Mouse (Mus musculus): ENCODE data around the gene Oxnad1. TPM values are rescaled to one million over a fixed set of nuclear protein-coding genes. Genes with fewer than 3 reads are reported as not detected.
"Not testable (repeated sequence)": the region's sequence is repeated elsewhere in the genome, so short reads cannot be mapped to it uniquely, and the experiment has no call there.

Oxnad1 gene
- polyA plus RNA-seq, 1 experiment from 2014 or later = 57.1 TPM

DNA sequence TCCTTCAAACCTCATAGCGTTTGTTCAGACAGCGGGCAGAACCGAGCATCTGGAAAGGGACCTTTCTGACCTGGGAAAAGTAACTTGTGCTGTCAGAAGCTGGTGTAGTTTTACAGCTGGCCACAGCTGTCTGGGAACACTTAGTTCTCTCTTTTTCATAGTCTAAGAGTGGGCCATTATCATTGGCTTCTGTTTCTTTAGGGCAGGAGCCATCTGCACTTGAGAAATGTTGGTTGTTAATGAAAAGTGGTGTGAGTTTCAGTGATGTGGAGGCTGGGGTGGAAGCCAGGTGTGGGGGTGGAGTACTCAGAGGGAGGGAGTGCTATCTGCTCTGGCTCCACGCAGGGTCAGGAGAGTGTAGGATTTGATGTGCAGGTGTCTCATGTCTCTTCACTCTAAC lies 6.0 kb downstream of the Oxnad1 start:
- DNase-seq (ENCODE audit: low read depth, low spot score) (no peak), ATAC-seq (no peak)
- ChIA-PET POLR2A (no interaction called here), CTCF (no interaction called here)
- in situ Hi-C loops (cut with MboI; ENCODE audit: low pct_unique_long_range_greater_than_20kb) = no loop called here
- no peaks in the 10 kb centered on the region for H3K27me3 ChIP-seq
- no peak for TF ChIP-seq CTCF (IDR thresholded peaks at IDR 0.05)

DNA sequence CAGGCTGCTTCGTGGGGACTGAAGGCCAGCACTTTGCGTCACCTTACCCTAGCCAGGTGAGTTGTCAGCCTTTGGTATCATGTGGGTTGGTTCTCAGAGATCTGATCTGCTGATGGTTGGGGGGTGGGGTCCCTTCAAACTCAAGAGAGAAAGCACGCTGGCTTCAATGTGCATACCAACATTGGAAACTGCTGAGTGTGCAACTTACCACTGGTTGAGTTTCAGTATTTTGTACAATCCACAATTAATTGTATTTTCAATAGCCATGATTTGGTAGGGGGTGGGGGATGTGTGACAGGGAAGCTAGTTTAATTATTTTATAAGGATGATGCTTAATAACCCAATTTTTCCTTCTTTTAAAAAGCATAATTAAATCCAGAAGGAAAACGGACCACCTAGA lies 6.5 kb downstream of the Oxnad1 start:
- no peak for ATAC-seq
- CTCF ChIA-PET = no interaction called here

DNA sequence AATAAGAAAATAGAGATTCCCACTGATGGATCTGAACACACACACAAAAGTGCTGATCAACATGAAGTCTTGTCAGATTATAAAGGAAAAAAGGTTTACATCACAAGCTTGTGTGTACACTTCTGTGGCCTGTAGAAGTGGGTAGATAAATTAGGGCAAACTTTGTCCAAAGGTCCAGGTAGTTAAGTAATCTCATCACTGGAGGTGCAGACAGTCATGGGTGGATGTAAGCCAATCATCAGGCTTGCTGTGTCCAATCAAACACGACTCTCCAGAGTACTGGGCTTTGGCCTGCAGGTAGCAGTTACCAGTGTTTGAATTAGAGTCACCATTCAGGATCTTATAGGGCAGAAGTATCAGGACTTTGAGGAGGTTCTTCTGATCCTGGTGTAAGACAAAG lies 7.8 kb downstream of the Oxnad1 start:
- TF ChIP-seq CTCF (IDR thresholded peaks at IDR 0.05) = no peak
- no peak for ATAC-seq
- no peak for DNase-seq (ENCODE audit: low read depth, low spot score)
- ChIA-PET POLR2A (no interaction called here), CTCF (no interaction called here)
- in situ Hi-C loops (cut with MboI; ENCODE audit: low pct_unique_long_range_greater_than_20kb) = no loop called here
- H3K27me3 ChIP-seq = no peaks in the 10 kb centered on the region

More for the DNA sequence above, 6.5 kb downstream of the Oxnad1 start:
- in situ Hi-C loops (cut with MboI; ENCODE audit: low pct_unique_long_range_greater_than_20kb) = no loop called here
- H3K27me3 ChIP-seq = no peaks in the 10 kb centered on the region
- TF ChIP-seq CTCF (IDR thresholded peaks at IDR 0.05) = no peak
- POLR2A ChIA-PET = no interaction called here
- no peak for DNase-seq (ENCODE audit: low read depth, low spot score)

DNA sequence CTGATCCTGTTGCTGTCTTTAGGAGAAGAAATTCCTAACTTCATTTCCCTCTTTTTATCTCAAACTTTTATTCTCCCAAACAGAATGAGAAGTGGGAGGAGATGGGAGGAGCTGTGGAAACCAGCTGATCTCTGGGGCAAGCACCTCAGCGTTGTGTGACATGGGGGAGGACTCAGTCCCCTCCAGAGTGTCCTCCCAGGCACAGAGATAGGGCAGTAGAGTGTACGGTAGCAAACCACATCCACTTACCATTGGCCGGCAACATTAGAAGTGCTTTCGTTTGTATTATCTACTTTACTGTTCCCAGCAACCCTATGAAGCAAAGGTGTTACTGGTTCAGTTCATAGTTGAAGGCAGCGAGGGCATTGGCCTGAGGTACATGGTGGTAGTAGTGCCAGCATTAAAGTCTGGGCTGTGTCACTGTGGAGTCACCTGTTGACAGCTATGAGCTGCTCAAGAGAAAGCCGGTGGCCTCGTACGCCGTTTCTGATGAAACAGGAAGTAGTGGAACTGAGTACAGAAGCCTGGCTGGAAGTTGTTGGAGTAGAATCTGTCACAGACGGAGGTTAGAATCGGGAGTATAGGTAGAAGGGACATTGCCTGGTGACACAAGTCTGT lies 8.4 kb downstream of the Oxnad1 start:
- DNase-seq (ENCODE audit: low read depth, low spot score) = no peak
- in situ Hi-C loops (cut with MboI; ENCODE audit: low pct_unique_long_range_greater_than_20kb) = no loop called here
- ATAC-seq = no peak
- no peak for TF ChIP-seq CTCF (IDR thresholded peaks at IDR 0.05)
- CTCF ChIA-PET = interaction anchor here (0.8 kb wide), 1 partner anchor 11 kb away, joined by 3 read pairs; no protein-coding TSS in a partner anchor
- H3K27me3 ChIP-seq = no peaks in the 10 kb centered on the region
- POLR2A ChIA-PET = interaction anchor here (1.0 kb wide), 1 partner anchor 71 kb away, joined by 4 read pairs; no protein-coding TSS in a partner anchor

DNA sequence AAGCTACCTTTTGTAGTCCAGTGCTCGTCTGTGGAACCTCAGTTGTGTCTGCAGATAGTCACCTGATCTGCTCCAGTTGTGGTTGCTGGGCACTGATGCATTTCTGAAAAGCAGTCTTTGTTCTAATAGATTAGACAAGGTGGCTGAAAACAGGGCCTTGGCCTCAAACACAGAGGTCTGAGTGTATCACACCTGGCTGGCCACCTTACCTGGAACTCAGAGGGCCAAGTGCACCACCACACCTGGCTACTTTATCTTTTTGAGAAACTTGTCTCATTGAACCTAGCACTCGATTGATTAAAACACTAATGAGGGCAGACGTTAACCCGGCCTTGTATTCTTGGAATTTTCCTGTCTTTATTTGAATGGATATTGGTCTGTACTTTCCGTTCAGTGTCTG lies 10.5 kb downstream of the Oxnad1 start:
- DNase-seq (ENCODE audit: low read depth, low spot score) (no peak), ATAC-seq (no peak)
- H3K27me3 ChIP-seq = no peaks in the 10 kb centered on the region
- ChIA-PET POLR2A (no interaction called here), CTCF (no interaction called here)
- in situ Hi-C loops (cut with MboI; ENCODE audit: low pct_unique_long_range_greater_than_20kb) = no loop called here
- no peak for TF ChIP-seq CTCF (IDR thresholded peaks at IDR 0.05)

DNA sequence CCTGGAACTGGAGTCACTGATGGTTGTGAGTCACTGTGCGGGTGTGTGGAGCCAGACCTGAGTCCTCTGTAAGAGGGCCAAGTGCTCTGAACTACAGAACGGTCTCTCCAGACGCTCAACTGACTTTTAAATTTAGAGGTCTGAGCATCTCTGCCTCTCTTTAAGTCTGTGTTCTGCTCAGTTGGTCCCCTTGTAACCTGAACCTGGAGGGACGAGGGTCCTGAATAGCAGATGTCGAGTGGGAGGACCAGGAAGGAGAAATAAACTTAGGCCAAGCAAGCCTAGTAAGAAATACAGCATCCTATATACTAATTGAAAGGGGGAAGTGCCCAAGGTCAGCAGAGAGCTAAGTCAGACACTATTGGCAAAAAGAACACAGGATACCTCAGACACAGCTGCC lies 11.6 kb downstream of the Oxnad1 start:
- POLR2A ChIA-PET = no interaction called here

DNA sequence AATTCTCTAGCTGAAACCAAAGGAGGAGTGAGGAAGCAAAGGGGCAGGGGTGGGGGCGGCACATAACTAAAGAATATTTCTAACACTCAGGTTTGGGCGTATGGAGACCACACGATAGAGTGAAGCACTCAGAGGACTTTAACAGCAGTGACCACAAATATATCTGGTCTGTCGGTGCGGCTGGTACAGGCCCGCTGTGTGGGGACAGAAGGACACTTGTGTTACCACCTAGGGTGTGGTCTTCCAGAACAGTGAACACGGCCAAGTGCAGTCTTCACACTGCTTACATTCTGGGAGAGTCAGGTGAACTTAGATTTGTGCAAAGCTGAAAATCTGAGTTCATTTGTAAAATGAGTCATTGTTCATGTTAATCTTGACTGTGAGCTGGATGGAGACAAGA lies 12.5 kb downstream of the Oxnad1 start:
- DNase-seq (ENCODE audit: low read depth, low spot score) (no peak), ATAC-seq (no peak)
- ChIA-PET CTCF (interaction anchor here (1.1 kb wide), 1 partner anchor 9 kb away, joined by 3 read pairs; no protein-coding TSS in a partner anchor), POLR2A (no interaction called here)
- H3K27me3 ChIP-seq = no peaks in the 10 kb centered on the region
- in situ Hi-C loops (cut with MboI; ENCODE audit: low pct_unique_long_range_greater_than_20kb) = no loop called here
- no peak for TF ChIP-seq CTCF (IDR thresholded peaks at IDR 0.05)

More for the DNA sequence above, 11.6 kb downstream of the Oxnad1 start:
- DNase-seq (ENCODE audit: low read depth, low spot score) (no peak), ATAC-seq (no peak)
- CTCF ChIA-PET = interaction anchor here (1.1 kb wide), 1 partner anchor 10 kb away, joined by 3 read pairs; no protein-coding TSS in a partner anchor
- no peak for TF ChIP-seq CTCF (IDR thresholded peaks at IDR 0.05)
- no peaks in the 10 kb centered on the region for H3K27me3 ChIP-seq
- in situ Hi-C loops (cut with MboI; ENCODE audit: low pct_unique_long_range_greater_than_20kb) = no loop called here

DNA sequence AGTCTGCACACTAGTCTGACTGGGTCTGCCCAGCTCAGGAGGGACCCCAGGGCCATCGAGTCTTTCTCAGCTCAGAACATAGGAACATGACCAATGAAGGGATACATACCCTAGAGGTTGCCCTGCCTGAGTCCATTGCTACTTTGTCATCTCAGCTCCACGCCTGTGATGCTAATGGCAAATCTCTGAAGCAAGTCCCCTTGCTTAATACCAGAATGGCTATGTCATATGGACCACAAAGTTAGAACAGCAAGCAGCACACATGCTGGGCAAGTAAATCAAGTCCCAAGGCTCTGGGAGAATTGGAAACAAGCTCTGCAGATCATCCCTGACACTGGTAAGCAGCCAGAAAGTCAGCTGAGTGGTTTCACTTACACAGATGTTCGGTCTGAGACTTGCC lies 13.8 kb downstream of the Oxnad1 start:
- ChIA-PET CTCF (no interaction called here), POLR2A (no interaction called here)
- ATAC-seq (no peak), DNase-seq (ENCODE audit: low read depth, low spot score) (no peak)
- no peak for TF ChIP-seq CTCF (IDR thresholded peaks at IDR 0.05)
- in situ Hi-C loops (cut with MboI; ENCODE audit: low pct_unique_long_range_greater_than_20kb) = no loop called here
- no peaks in the 10 kb centered on the region for H3K27me3 ChIP-seq

DNA sequence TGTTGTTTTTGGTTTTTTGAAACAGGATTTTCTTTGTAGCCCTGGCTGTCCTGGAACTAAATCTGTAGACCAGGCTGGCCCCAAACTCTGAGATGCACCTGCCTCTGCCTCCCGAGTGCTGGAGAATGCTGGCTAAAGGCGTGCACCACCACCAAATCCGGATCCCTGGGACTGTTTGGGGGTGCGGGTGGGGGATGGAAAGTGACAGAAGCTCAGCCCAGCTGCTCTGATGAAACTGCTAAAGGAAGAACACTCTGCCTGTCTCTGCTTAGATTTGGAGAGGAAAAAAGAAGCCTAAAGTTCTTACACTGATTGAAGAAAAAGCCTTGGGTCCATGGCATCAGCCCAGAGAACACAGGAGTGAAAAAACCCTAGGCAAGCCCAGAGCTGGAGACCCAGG lies 18.4 kb downstream of the Oxnad1 start:
- ATAC-seq = no peak
- TF ChIP-seq CTCF (IDR thresholded peaks at IDR 0.05) = no peak
- no peak for DNase-seq (ENCODE audit: low read depth, low spot score)
- H3K27me3 ChIP-seq = no peaks in the 10 kb centered on the region
- in situ Hi-C loops (cut with MboI; ENCODE audit: low pct_unique_long_range_greater_than_20kb) = loop anchor here (25.0 kb wide), 1 partner anchor 384 kb away; no protein-coding TSS in a partner anchor
- ChIA-PET POLR2A (no interaction called here), CTCF (no interaction called here)

DNA sequence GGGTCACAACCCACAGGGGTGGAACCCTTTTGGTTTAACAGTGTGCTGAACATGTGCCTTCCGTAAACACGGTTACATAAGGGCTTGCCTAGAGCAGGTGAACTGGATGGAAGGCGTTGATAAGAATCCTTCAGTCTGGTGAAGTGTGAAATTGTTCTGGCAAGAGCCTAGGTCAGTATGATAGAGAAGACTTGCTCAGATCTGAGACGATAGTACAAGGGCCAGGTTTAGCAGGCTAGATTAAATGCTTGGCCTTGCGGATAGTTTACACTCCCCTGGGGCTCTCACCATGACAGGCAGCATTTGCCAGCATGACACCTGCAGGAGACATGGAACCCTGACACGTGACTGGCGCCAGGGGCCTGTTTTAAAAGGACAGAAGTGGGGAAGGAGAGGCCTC lies 20.5 kb downstream of the Oxnad1 start:
- H3K27me3 ChIP-seq = no peaks in the 10 kb centered on the region
- TF ChIP-seq CTCF (IDR thresholded peaks at IDR 0.05) = no peak
- DNase-seq (ENCODE audit: low read depth, low spot score) (no peak), ATAC-seq (no peak)
- ChIA-PET CTCF (no interaction called here), POLR2A (no interaction called here)
- in situ Hi-C loops (cut with MboI; ENCODE audit: low pct_unique_long_range_greater_than_20kb) = loop anchor here (25.0 kb wide), 1 partner anchor 382 kb away; no protein-coding TSS in a partner anchor

DNA sequence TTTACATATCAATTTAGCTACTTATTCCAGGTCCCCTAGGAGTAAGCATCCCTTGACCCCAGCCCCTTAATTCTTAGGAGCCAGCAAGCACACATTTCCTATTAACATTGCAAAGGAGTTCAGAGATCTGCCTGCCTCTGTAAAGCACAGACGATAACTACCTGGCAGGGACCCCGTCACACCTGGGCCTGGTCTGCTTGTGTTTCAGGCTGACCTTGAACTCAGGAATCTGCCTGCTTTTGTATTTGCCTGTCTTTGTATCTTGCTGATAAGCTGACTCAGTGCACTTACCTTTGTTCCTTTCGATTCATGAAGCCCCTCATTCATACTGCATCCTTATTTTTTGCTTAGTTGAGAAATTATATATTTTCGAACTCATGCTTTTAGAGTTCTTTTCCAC lies 21.7 kb downstream of the Oxnad1 start:
- in situ Hi-C loops (cut with MboI; ENCODE audit: low pct_unique_long_range_greater_than_20kb) = loop anchor here (25.0 kb wide), 1 partner anchor 380 kb away; no protein-coding TSS in a partner anchor
- DNase-seq (ENCODE audit: low read depth, low spot score) (no peak), ATAC-seq (no peak)
- no peak for TF ChIP-seq CTCF (IDR thresholded peaks at IDR 0.05)
- no peaks in the 10 kb centered on the region for H3K27me3 ChIP-seq
- ChIA-PET CTCF (interaction anchor here (0.8 kb wide), 1 partner anchor 10 kb away, joined by 3 read pairs; no protein-coding TSS in a partner anchor), POLR2A (no interaction called here)

DNA sequence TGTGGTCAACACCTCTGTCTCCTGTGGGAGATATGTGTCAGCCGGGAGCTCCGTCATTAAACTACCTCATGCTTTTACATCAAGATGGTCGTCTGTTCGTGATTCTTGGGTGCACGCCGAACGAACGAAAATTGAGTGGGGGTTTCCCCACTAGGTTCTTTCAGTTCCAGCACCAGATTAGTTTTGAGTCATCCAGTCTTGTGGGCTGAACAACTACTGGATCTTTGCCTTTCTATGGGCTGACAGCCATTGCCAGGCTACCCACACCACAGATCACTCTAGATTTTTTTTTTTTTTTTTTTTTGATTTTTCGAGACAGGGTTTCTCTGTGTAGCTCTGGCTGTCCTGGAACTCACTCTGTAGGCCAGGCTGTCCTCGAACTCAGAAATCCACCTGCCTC lies 26.9 kb downstream of the Oxnad1 start:
- in situ Hi-C loops (cut with MboI; ENCODE audit: low pct_unique_long_range_greater_than_20kb) = loop anchor here (25.0 kb wide), 1 partner anchor 375 kb away; no protein-coding TSS in a partner anchor
- not testable (repeated sequence) for ATAC-seq; H3K27me3 ChIP-seq; DNase-seq (ENCODE audit: low read depth, low spot score)
- ChIA-PET CTCF (interaction anchor here (1.2 kb wide), 1 partner anchor 58 kb away, joined by 3 read pairs; no protein-coding TSS in a partner anchor), POLR2A (interaction anchor here (0.8 kb wide), 1 partner anchor 9 kb away, joined by 3 read pairs; no protein-coding TSS in a partner anchor)

Data from Patski (cell line).